Mouse (Mus musculus) neutrophil, adult 5-6 weeks (primary cell): Measurements from ENCODE around the gene Ppie. TPM values are rescaled to one million over a fixed set of nuclear protein-coding genes. Genes with fewer than 3 reads are reported as not detected.
"Not testable (repeated sequence)": the region's sequence is repeated elsewhere in the genome, so short reads cannot be mapped to it uniquely, and the experiment has no call there.

ENCODE experiments used
- ATAC-seq: fragments of 151-379, 151-347 bp; 2 replicates; pipeline ENCODE4 v1.8.0; 2017; ENCODE audit warnings: mild to moderate bottlenecking, moderate TSS enrichment; ENCODE audit not compliant: insufficient number of reproducible peaks, poor library complexity, low FRiP score, severe bottlenecking; ENCODE audit errors: extremely low read depth
- total RNA-seq: library from RNA; stranded (forward); fragments of 200-1000 nt; gene quantifications from 2 replicates; pipeline ENCODE4 v1.2.3, GENCODE M21; 2017

The Ppie gene
- total RNA-seq, 1 experiment from 2014 or later: 18.6 TPM

DNA sequence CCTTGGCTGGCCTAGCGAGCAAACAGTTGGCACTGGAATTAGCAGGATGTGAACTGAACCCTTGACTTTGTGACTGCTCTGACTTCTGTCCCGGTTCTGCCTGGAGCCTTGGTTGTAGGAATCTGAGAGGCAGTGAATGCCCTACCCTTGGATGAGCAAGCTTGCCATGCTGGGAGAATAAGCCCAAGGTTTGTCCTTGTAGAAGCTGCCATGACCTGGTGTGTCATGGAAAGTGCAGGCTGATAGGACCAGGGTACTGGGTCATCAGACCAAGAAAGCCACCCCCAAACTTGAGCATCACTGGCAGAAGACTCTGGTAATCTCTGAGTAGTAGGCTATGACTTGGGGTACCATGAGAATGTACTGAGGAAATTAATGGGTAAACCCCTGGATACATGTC lies 18.5 kb downstream of the Ppie start:
- ATAC-seq: no peak

DNA sequence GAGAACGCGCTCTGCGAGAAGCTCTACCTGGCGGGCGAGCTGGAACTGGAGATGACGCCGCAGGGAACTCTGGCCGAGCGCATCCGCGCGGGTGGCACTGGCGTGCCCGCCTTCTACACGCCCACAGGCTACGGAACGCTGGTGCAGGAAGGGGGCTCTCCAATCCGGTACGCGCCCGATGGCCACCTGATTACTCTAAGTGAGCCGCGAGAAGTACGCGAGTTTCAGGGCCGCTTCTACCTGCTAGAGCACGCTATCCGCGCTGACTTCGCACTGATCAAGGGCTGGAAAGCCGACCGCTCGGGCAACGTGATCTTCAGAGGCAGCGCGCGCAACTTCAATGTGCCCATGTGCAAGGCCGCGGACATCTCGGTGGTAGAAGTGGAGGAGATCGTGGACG lies 23.1 kb downstream of the Ppie start:
- not testable (repeated sequence) for ATAC-seq

GRCm38 (mm10) chr4:123116011-123116410 lies 23.7 kb downstream of the Ppie start, which contains the start of gene Oxct2b:
Gene Oxct2b (plus strand): TSS chr4:123116266.
- no peak for ATAC-seq

DNA sequence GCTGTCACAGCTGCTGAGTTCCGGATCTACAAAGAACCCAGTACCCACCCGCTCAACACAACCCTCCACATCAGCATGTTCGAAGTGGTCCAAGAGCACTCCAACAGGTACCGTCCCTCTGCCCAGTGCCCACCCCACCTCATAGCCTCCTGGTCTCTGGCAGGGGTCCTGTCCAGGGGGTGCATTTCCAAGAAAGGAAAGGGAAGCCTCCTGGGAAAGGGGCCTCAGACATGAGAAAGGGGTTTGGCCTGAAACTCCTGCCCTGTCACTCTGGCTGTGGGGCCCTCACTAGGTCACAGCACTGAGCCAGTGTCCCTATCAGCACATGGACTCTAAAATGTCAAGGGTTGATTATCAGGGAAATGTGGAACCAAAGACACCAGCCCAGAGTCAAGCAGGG lies 25.1 kb downstream of the Ppie start:
- not testable (repeated sequence) for ATAC-seq

DNA sequence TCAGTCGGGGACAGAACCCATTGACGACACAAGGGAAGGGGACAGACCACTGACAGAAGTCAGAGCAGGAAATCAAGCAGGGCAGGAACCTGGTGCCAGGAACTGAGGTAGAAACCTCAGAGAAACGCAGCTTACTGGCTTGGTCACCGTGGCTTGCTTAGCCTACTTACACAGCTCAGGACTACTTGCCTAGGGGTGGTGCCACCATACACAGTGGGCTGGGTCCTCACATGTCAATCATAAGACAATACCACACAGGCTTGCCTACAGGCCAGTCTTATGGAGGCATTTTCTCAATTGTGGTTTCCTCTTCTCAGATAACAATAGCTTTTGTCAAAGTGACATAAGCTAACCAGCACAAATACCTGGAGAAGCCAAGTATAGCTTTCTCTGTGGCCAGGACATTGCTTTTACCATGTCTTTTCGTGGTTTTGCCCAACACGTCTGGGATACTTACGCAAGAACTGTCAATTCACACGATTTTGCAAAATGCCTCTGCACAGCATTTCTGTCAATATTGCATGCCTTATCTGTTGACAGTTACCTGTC lies 27.5 kb downstream of the Ppie start:
- ATAC-seq: no peak

DNA sequence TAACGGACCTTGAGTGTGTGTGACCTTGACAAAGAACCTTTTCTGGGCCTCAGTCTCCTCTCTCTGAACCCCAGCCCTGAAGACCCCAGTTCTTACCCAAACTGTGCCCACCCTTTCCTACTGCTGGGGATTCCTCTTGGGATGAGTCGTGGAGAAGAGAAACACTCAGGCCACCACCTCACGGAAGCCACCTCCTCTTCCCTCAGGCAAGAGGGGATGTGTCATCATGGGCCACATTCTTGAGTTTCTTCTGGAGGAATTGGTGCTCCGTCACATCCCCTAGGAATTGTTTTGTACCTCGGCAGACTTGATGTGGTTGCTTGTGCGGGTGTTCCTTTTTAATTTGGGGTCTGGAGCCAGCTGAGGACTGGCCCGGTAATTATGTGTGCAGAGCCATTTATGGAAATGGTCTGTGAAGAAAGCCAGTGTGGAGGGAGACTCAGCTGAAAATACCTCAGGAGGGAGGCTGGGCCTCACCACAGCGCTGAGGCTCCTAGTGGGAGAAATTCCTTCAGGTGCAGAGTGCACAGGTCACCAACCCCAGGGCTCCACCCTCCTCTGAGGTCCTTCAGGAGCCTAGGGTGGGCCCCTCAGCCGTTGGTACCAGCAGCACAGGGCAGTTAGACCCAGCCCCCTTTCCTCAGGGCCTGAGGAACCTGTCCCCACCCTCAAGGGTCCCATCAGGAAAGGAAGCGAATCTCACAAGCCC lies 28.3 kb downstream of the Ppie start:
- not testable (repeated sequence) for ATAC-seq

- ATAC-seq: no peak
These were observed 29.0 kb downstream of the Ppie start for GRCm38 (mm10) chr4:123110751-123111150.

DNA sequence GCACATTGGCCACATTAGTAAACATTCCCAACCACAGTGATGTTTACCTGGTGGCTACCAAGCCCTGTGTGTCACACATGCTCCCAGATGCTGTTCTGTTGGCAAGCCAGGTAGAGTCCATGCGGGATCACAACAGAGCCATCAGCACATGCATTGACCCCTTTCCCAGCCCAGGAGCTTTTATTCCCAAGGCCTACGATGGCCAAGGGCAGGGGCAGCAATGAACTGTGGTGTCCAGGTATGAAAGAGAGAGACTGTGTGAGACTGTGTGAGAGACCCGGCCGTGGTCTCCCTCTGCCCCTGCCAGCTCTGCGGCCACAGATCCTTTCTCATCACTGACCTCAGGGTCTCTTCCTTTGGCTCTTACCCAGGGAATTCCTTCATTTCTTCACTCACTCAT lies 31.7 kb downstream of the Ppie start:
- no peak for ATAC-seq

GRCm38 (mm10) chr4:123106864-123107263 lies 32.9 kb downstream of the Ppie start:
- no peak for ATAC-seq

DNA sequence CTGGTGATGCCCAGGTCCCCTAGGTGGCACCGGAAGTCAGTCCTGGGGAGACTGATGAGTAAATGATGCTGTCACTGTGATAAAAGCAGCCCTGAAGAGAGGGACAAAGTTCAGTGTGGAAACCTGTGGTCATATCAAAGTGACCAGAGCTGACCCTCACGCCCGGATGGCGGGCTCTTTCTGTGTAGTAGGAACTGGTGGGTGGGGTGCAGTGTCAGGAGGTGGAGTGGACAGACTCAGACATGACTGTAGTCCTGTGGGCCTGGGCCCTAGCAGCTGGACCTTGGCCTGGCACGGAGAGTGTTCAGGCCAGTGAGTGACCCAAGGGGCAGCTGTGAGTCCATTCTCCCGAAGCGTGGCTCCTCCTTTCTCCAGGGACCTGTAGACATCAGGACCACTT lies 33.8 kb downstream of the Ppie start:
- not testable (repeated sequence) for ATAC-seq

DNA sequence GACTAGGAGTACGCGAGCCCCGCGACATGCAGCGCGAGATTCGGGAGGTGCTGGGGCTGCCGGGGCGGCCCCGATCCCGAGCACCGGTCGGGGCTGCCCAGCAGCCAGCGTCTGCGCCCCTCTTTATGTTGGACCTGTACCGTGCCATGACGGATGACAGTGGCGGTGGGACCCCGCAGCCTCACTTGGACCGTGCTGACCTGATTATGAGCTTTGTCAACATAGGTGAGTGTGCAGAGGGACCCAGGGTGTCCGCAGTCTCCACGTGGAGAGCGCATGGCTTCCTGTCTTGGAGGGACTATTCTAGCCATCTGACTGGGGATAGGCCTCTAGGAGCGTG lies 34.3 kb downstream of the Ppie start:
- no peak for ATAC-seq

DNA sequence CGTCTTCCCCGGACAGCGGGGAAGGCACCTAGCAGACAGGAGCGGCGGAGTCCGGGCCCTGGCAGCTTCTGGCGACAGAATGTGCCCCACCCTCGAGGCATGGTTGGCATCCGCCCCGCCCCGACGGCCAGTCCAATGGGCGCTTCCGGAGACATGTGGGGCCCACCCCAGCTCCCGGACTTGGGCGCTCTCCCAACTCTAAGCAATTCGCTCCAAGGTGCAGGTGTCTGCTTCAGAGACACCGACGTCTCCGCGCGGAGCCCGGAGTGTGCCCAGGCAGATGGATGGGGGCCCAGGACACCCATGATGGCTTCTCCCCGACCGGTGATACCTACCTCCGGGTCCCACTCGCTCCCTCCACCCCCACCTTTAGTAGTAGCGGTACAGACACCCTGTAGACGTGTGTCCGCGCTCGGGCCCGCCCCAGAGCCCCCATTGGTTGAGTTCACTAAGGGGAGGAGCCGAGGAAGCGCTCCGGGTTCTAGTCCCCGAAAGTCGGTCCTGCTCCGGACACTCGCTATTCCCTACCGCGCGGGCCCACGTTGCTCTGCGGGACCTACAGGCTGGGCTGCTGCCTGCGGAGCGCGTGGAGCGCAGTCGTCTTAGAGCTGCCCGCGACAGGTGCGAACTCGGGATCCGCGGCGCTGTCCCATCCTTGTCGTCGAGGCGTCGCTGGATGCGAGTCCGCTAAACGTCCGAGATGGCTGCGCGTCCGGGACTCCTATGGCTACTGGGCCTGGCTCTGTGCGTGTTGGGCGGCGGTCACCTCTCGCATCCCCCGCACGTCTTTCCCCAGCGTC lies 34.9 kb downstream of the Ppie start, which contains the start of gene Bmp8b:
Bmp8b (plus strand) TSS at position 515 of the 800 bp plus-strand sequence.
- no peak for ATAC-seq

GRCm38 (mm10) chr4:123093869-123094268 lies 45.9 kb downstream of the Ppie start:
- no peak for ATAC-seq

- no peak for ATAC-seq
These were observed 46.5 kb downstream of the Ppie start for GRCm38 (mm10) chr4:123093064-123093776.

- ATAC-seq: no peak
These were observed 47.1 kb downstream of the Ppie start for GRCm38 (mm10) chr4:123092621-123093020.

DNA sequence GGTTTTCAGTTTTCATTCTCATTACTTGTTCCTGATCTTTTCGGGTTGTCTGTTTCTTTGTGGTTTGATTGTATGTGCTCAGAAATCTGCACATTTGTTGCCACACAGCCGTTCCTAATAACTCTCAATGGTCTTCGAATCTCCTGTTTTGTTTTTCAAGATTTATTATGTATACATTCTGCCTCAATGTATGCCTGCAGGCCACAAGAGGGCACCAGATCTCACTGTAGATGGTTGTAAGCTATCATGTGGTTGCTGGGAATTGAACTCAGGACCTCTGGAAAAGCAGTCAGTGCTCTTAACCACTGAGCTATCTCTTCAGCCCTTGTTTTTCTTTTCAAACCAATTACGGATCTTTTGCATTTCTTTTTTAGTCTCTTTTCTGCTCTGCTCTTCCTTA lies 53.4 kb downstream of the Ppie start:
- no peak for ATAC-seq

GRCm38 (mm10) chr4:123085290-123085689 lies 54.5 kb downstream of the Ppie start:
- no peak for ATAC-seq

DNA sequence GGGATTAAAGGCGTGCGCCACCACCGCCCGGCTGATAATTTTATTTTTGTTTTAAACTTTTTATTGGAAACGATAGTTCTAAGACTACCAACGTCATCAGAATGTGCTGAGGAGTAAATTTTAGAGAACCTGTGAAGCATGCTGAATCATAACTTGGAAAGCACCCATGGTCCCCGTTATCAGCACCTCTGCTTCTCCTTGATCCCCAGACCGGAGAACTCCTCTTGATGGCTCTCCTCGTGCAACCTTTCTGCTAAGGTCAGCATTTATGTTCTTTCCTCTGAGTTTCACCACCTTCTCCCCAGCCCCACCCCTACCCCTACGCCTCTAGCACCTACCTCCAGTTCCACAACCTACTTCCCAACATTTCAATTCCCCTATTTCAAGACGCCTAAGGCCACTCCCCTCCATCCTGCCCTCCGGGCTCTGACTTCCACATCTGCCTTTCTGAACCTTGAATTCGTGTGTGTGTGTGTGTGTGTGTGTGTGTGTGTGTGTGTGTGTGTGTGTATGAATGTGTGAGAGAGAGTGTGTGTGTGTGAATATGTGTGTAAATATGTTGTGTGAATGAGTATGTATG lies 56.3 kb downstream of the Ppie start:
- ATAC-seq: no peak
